Mouse (Mus musculus): ENCODE results near the gene Olfr420. TPM values are rescaled to one million over a fixed set of nuclear protein-coding genes. Genes with fewer than 3 reads are reported as not detected.

Olfr420 gene
- polyA plus RNA-seq, 1 experiment from 2014 or later, result not detected

- Histone ChIP-seq H3K9me3 (no peaks in the 10 kb centered on the region), H3K27ac (replicated peaks) (peak overlapping the region; percentile 63), H3K4me1 (peaks cover 19% of the 10 kb centered on the region), H3K36me3 (no peaks in the 10 kb centered on the region), H3K4me2 (peak overlapping the region; percentile 48; the same call in 1 of the 2 replicates), H3K27me3 (replicated peaks) (no peaks in the 10 kb centered on the region), H3K9ac (no peak overlapping the region), H3K4me3 (no peak overlapping the region)
- peak; percentile 86 for ATAC-seq (ENCODE audit: extremely low read depth, insufficient number of reproducible peaks, low FRiP score, low TSS enrichment)
- 31% methylated on average over 2 of the region's 2 CpGs for WGBS
Measured at GRCm38 (mm10) chr1:174171537-174171936, 16.1 kb downstream of the Olfr420 start.

GRCm38 (mm10) chr1:174172605-174173004 is 17.2 kb downstream of the Olfr420 start, which contains the start of gene Spta1:
Gene Spta1 (plus strand): TSS chr1:174172776.
- H3K9ac ChIP-seq, result no peak within 1 kb of the TSS
- no peaks in the 10 kb centered on the region for H3K27me3 ChIP-seq (replicated peaks)
- H3K36me3 ChIP-seq, result no peaks in the 10 kb centered on the region
- H3K9me3 ChIP-seq, result no peaks in the 10 kb centered on the region
- peaks cover 19% of the 10 kb centered on the region for H3K4me1 ChIP-seq
- 12% methylated on average over 3 of the region's 3 CpGs for WGBS
- H3K4me2 ChIP-seq, result peak within 1 kb of the TSS; percentile 57
- ATAC-seq (ENCODE audit: extremely low read depth, insufficient number of reproducible peaks, low FRiP score, low TSS enrichment), result peak; percentile 79; the same call in 1 of the 2 replicates
- peak within 1 kb of the TSS; percentile 78 for H3K27ac ChIP-seq (replicated peaks)
- H3K4me3 ChIP-seq, result peak within 1 kb of the TSS; percentile 39

- Histone ChIP-seq H3K9ac (no peak overlapping the region), H3K4me2 (no peak overlapping the region), H3K9me3 (no peaks in the 10 kb centered on the region), H3K27me3 (replicated peaks) (no peaks in the 10 kb centered on the region), H3K27ac (replicated peaks) (no peak overlapping the region), H3K4me1 (peaks cover 4% of the 10 kb centered on the region; the same call in 1 of the 2 replicates), H3K4me3 (no peak overlapping the region), H3K36me3 (no peaks in the 10 kb centered on the region)
- WGBS, result 56% methylated on average over 7 of the region's 7 CpGs
- ATAC-seq (ENCODE audit: extremely low read depth, insufficient number of reproducible peaks, low FRiP score, low TSS enrichment), result no peak
Measured at GRCm38 (mm10) chr1:174204699-174205098, 49.3 kb downstream of the Olfr420 start.

Other genes with a start within 250 kb of the Olfr420 start
- 3.6 and 3.9 TPM in 2 replicates for gene Ifi211, start 242.6 kb upstream of the Olfr420 start, polyA plus RNA-seq (2015; fragmentation: Nextera tagmentation; extraction: Ambion mirVana)
- 3.2 and 4.1 TPM in 2 replicates for gene Mndal, start 213.1 kb upstream of the Olfr420 start, polyA plus RNA-seq (2015; fragmentation: Nextera tagmentation; extraction: Ambion mirVana)
- gene Ifi203, start 213.0 kb upstream of the Olfr420 start, polyA plus RNA-seq (2015; fragmentation: Nextera tagmentation; extraction: Ambion mirVana), result 0.52 TPM in 2 replicates
- not detected in 2 replicates for gene Ifi202b, start 172.9 kb upstream of the Olfr420 start, polyA plus RNA-seq (2015; fragmentation: Nextera tagmentation; extraction: Ambion mirVana)
- gene Ifi205, start 123.8 kb upstream of the Olfr420 start, polyA plus RNA-seq (2015; fragmentation: Nextera tagmentation; extraction: Ambion mirVana), result 1.4 and 2.6 TPM in 2 replicates
- not detected in 2 replicates for gene Olfr433, start 114.9 kb upstream of the Olfr420 start, polyA plus RNA-seq (2015; fragmentation: Nextera tagmentation; extraction: Ambion mirVana)
- gene Olfr432, start 106.4 kb upstream of the Olfr420 start, polyA plus RNA-seq (2015; fragmentation: Nextera tagmentation; extraction: Ambion mirVana), result not detected in 2 replicates
- gene Olfr430, start 89.0 kb upstream of the Olfr420 start, polyA plus RNA-seq (2015; fragmentation: Nextera tagmentation; extraction: Ambion mirVana), result not detected in 2 replicates
- not detected in 2 replicates for gene Olfr429, start 71.3 kb upstream of the Olfr420 start, polyA plus RNA-seq (2015; fragmentation: Nextera tagmentation; extraction: Ambion mirVana)
- gene Olfr427, start 58.7 kb upstream of the Olfr420 start, polyA plus RNA-seq (2015; fragmentation: Nextera tagmentation; extraction: Ambion mirVana), result not detected in 2 replicates
- not detected in 2 replicates for gene Olfr231, start 34.5 kb upstream of the Olfr420 start, polyA plus RNA-seq (2015; fragmentation: Nextera tagmentation; extraction: Ambion mirVana)
- not detected in 2 replicates for gene Olfr424, start 24.1 kb upstream of the Olfr420 start, polyA plus RNA-seq (2015; fragmentation: Nextera tagmentation; extraction: Ambion mirVana)
- gene Spta1, start 17.1 kb downstream of the Olfr420 start, polyA plus RNA-seq (2015; fragmentation: Nextera tagmentation; extraction: Ambion mirVana), result 2.4 TPM in 2 replicates
- not detected in 2 replicates for gene Olfr419, start 96.4 kb downstream of the Olfr420 start, polyA plus RNA-seq (2015; fragmentation: Nextera tagmentation; extraction: Ambion mirVana)
- gene Mptx1, start 174.9 kb downstream of the Olfr420 start, polyA plus RNA-seq (2015; fragmentation: Nextera tagmentation; extraction: Ambion mirVana), result not detected in 2 replicates
- gene Olfr417, start 209.5 kb downstream of the Olfr420 start, polyA plus RNA-seq (2015; fragmentation: Nextera tagmentation; extraction: Ambion mirVana), result not detected in 2 replicates
- gene Olfr248, start 235.4 kb downstream of the Olfr420 start, polyA plus RNA-seq (2015; fragmentation: Nextera tagmentation; extraction: Ambion mirVana), result not detected in 2 replicates

Data from heart, embryonic 13.5 days (tissue).